Mouse (Mus musculus): ENCODE results near the gene Olfr495.

GRCm38 (mm10) chr7:108392867-108393266 lies at the start of gene Olfr495:
- TF ChIP-seq CTCF (IDR thresholded peaks at IDR 0.05; ENCODE audit: insufficient read depth, low read length) (no peak), POLR2A (IDR thresholded peaks at IDR 0.05; ENCODE audit: borderline replicate concordance, extremely low read depth, low read depth, low read length) (no peak)
